Comparison of ENCODE assay signal across 9 mouse cellular contexts in genomic region chr17:47295315-47296011, GRCm38 (mm10).
A peak's percentile ranks its signal among the peaks of the same experiment; 100 is the strongest.
DNase-seq lines count a peak whose midpoint lies in the region; ATAC-seq lines count a peak whose summit lies in the region.
"Had no signal": no experiment of that assay in that cellular context is flagged by ENCODE, and none has a peak within 500 bp of the region (broad histone marks: within the 10 kb centered on the region; RNA-seq: fewer than 3 reads in every experiment).

No protein-coding gene starts in this region.

- no peak for ATAC-seq in neural tube, embryonic 13.5 days (ENCODE audit: low read depth)
- ATAC-seq in neural tube, embryonic 15.5 days (ENCODE audit: low FRiP score), result no peak
- ATAC-seq in stomach, embryonic 15.5 days (ENCODE audit: insufficient read depth, low FRiP score, low read depth), result peak; percentile 13; the same call in 1 of the 2 replicates
- ATAC-seq: inflammation-experienced regulatory T-cells, adult 6 months had no signal

- H3K4me3 ChIP-seq in neural tube, embryonic 13.5 days, result no peak overlapping the region
- H3K4me3 ChIP-seq in neural tube, embryonic 15.5 days (replicated peaks), result no peak overlapping the region
- no peak overlapping the region for H3K4me3 ChIP-seq in stomach, embryonic 15.5 days (replicated peaks)

- no peak overlapping the region for H3K9ac ChIP-seq in neural tube, embryonic 13.5 days
- H3K9ac ChIP-seq in neural tube, embryonic 15.5 days (replicated peaks), result no peak overlapping the region
- H3K9ac ChIP-seq in stomach, embryonic 15.5 days, result no peak overlapping the region

- 0 out of 2 replicates have a peak overlapping the region, but pooled peaks have one; percentile 5 for H3K4me2 ChIP-seq in neural tube, embryonic 13.5 days
- H3K4me2 ChIP-seq in neural tube, embryonic 15.5 days, result no peak overlapping the region
- H3K4me2 ChIP-seq in stomach, embryonic 15.5 days, result 0 out of 2 replicates have a peak overlapping the region, but pooled peaks have one; percentile 0

- intact Hi-C loops in heart, postnatal 10 days (cut with DNase I), result no loop called here

- peaks cover 19% of the 10 kb centered on the region for H3K4me1 ChIP-seq in neural tube, embryonic 13.5 days (replicated peaks)
- peaks cover 18% of the 10 kb centered on the region for H3K4me1 ChIP-seq in neural tube, embryonic 15.5 days
- H3K4me1 ChIP-seq in stomach, embryonic 15.5 days, result peaks cover 32% of the 10 kb centered on the region

- H3K9me3 ChIP-seq in neural tube, embryonic 13.5 days, result no peaks in the 10 kb centered on the region
- H3K9me3 ChIP-seq in neural tube, embryonic 15.5 days (replicated peaks), result no peaks in the 10 kb centered on the region
- H3K9me3 ChIP-seq in stomach, embryonic 15.5 days, result no peaks in the 10 kb centered on the region

- WGBS in neural tube, embryonic 13.5 days, result 67% methylated on average over 17 of the region's 17 CpGs
- WGBS in neural tube, embryonic 15.5 days, result 71% methylated on average over 17 of the region's 17 CpGs
- WGBS in stomach, embryonic 15.5 days, result 31% methylated on average over 17 of the region's 17 CpGs

- H3K27ac ChIP-seq in neural tube, embryonic 13.5 days (replicated peaks), result 0 out of 2 replicates have a peak overlapping the region, but pooled peaks have one; percentile 13
- no peak overlapping the region; the same call in 1 of the 2 replicates for H3K27ac ChIP-seq in neural tube, embryonic 15.5 days (replicated peaks)
- H3K27ac ChIP-seq in stomach, embryonic 15.5 days, result peak overlapping the region; percentile 68

- peak; percentile 45 to 46 for DNase-seq in heart, postnatal 10 days
- DNase-seq in liver, result peak; percentile 56
- DNase-seq in cerebellum, postnatal 14 days, result no peak
- DNase-seq in urinary bladder, postnatal 14 days (ENCODE audit: low spot score), result no peak
- no peak for DNase-seq in spleen, postnatal 10 days (ENCODE audit: low spot score in 2 of 2)

- no peaks in the 10 kb centered on the region for H3K27me3 ChIP-seq in neural tube, embryonic 13.5 days
- H3K27me3 ChIP-seq in neural tube, embryonic 15.5 days (replicated peaks), result no peaks in the 10 kb centered on the region
- no peaks in the 10 kb centered on the region for H3K27me3 ChIP-seq in stomach, embryonic 15.5 days (replicated peaks)

- H3K36me3 ChIP-seq in neural tube, embryonic 13.5 days, result peaks cover 3% of the 10 kb centered on the region; the same call in 1 of the 2 replicates
- no peaks in the 10 kb centered on the region for H3K36me3 ChIP-seq in neural tube, embryonic 15.5 days
- H3K36me3 ChIP-seq in stomach, embryonic 15.5 days, result no peaks in the 10 kb centered on the region; the same call in 1 of the 2 replicates

Comparison
In these comparisons a context has a peak if more than half of its experiments do, and no peak if none do; other contexts are left out.
1. DNase-seq: peak in heart, postnatal 10 days (2 of 2) and liver (single experiment); none in cerebellum, postnatal 14 days (0 of 2), urinary bladder, postnatal 14 days (single experiment) and spleen, postnatal 10 days (0 of 2).